Mouse (Mus musculus) heart, embryonic 12.5 days (tissue): Measurements from ENCODE around the gene Ank2. TPM values are rescaled to one million over a fixed set of nuclear protein-coding genes. Genes with fewer than 3 reads are reported as not detected.

Experiments
- ATAC-seq: fragments of 200-750 bp; cut with Nextera tagmentation; 2 replicates; pipeline ENCODE4 v1.8.0; 2017; ENCODE audit warnings: moderate TSS enrichment, moderate library complexity; ENCODE audit not compliant: insufficient number of reproducible peaks, low FRiP score
- H3K27ac ChIP-seq: fragments of 300-500 bp; sonication (generic); 2 replicates; pipeline ENCODE4 v1.5.1; 2016; ENCODE audit warnings: mild to moderate bottlenecking, moderate library complexity; ENCODE audit not compliant: poor library complexity, severe bottlenecking
- H3K27me3 ChIP-seq: fragments of 300-500 bp; sonication (generic); replicated peaks from 2 replicates; pipeline ENCODE4 v1.6.1; 2016; ENCODE audit warnings: mild to moderate bottlenecking, moderate library complexity
- H3K36me3 ChIP-seq: fragments of 300-500 bp; sonication (generic); 2 replicates; pipeline ENCODE4 v1.6.1; 2016; ENCODE audit warnings: mild to moderate bottlenecking, moderate library complexity
- H3K4me1 ChIP-seq: fragments of 300-500 bp; sonication (generic); replicated peaks from 2 replicates; pipeline ENCODE4 v1.6.1; 2016; ENCODE audit warnings: mild to moderate bottlenecking
- H3K4me2 ChIP-seq: fragments of 300-500 bp; sonication (generic); 2 replicates; pipeline ENCODE4 v1.6.1; 2016; ENCODE audit warnings: mild to moderate bottlenecking, moderate library complexity
- H3K4me3 ChIP-seq: fragments of 300-500 bp; sonication (generic); 2 replicates; pipeline ENCODE4 v1.5.1; 2016; ENCODE audit warnings: mild to moderate bottlenecking
- H3K9ac ChIP-seq: fragments of 300-500 bp; sonication (generic); 2 replicates; pipeline ENCODE4 v1.6.1; 2016; ENCODE audit warnings: mild to moderate bottlenecking, moderate library complexity
- H3K9me3 ChIP-seq: fragments of 300-500 bp; sonication (generic); replicated peaks from 2 replicates; pipeline ENCODE4 v1.6.1; 2016; ENCODE audit warnings: mild to moderate bottlenecking, moderate library complexity
- WGBS: fragments of 180-500 bp; shearing (Covaris S2); methylation state at CpG from one replicate; pipeline ENCODE4 v1.1.7; 2016; 5-methylcytosine and 5-hydroxymethylcytosine counted together
- polyA plus RNA-seq: library from polyadenylated mRNA; unstranded; fragments of >200 nt; fragmentation: Nextera tagmentation; extraction: Ambion mirVana; gene quantifications from 2 replicates; pipeline ENCODE4 v1.2.1, GENCODE M21; 2016

The Ank2 gene
- polyA plus RNA-seq, 1 experiment from 2014 or later: 42.5 TPM

GRCm38 (mm10) chr3:127258466-127259075, 240.6 kb downstream of the Ank2 start:
- Histone ChIP-seq H3K27ac (no peak overlapping the region), H3K9me3 (no peaks in the 10 kb centered on the region), H3K9ac (peak overlapping the region; percentile 41; the same call in 1 of the 2 replicates), H3K4me3 (peak overlapping the region; percentile 28), H3K27me3 (no peaks in the 10 kb centered on the region), H3K4me2 (peak overlapping the region; percentile 56), H3K4me1 (peaks cover 10% of the 10 kb centered on the region), H3K36me3 (no peaks in the 10 kb centered on the region)
- WGBS: 39% methylated on average over 15 of the region's 15 CpGs
- no peak for ATAC-seq

DNA sequence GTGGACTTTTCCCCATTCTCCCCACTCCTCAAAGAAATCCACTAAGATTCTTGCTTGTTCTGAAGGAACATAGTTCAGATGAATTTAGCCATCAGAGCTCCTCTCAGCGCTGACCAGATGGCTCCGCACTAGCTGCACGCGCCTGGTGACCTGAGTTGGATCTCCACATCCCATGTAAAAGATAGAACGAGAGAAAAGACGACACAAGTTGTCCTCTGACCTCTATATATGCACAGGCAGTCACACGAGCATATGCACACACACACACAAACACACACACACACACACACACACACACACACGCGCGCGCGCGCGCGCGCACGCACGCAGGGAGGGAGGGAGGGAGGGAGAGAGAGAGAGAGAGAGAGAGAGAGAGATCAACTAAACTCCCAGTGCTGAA, 241.2 kb downstream of the Ank2 start:
- peak overlapping the region; percentile 56 for H3K4me3 ChIP-seq
- ATAC-seq: peak; percentile 67
- no peaks in the 10 kb centered on the region for H3K9me3 ChIP-seq
- H3K27ac ChIP-seq: peak overlapping the region; percentile 66
- H3K4me1 ChIP-seq: peaks cover 10% of the 10 kb centered on the region
- WGBS: 0% methylated on average over 18 of the region's 18 CpGs
- no peaks in the 10 kb centered on the region for H3K36me3 ChIP-seq
- H3K9ac ChIP-seq: peak overlapping the region; percentile 63
- H3K27me3 ChIP-seq: no peaks in the 10 kb centered on the region
- H3K4me2 ChIP-seq: peak overlapping the region; percentile 67

- 0% methylated on average over 13 of the region's 13 CpGs for WGBS
- H3K4me1 ChIP-seq: peaks cover 10% of the 10 kb centered on the region
- peak overlapping the region; percentile 56 for H3K4me3 ChIP-seq
- H3K9ac ChIP-seq: peak overlapping the region; percentile 63
- H3K27me3 ChIP-seq: no peaks in the 10 kb centered on the region
- H3K4me2 ChIP-seq: peak overlapping the region; percentile 67
- no peaks in the 10 kb centered on the region for H3K9me3 ChIP-seq
- ATAC-seq: peak; percentile 89
- H3K27ac ChIP-seq: peak overlapping the region; percentile 66
- no peaks in the 10 kb centered on the region for H3K36me3 ChIP-seq
Observed at GRCm38 (mm10) chr3:127257279-127257925, 241.7 kb downstream of the Ank2 start.

- Histone ChIP-seq H3K27me3 (no peaks in the 10 kb centered on the region), H3K27ac (no peak overlapping the region), H3K9me3 (no peaks in the 10 kb centered on the region), H3K9ac (no peak overlapping the region), H3K36me3 (no peaks in the 10 kb centered on the region), H3K4me3 (no peak overlapping the region), H3K4me2 (no peak overlapping the region), H3K4me1 (peaks cover 10% of the 10 kb centered on the region)
- WGBS: 81% methylated on average over 2 of the region's 2 CpGs
- ATAC-seq: no peak
Observed at GRCm38 (mm10) chr3:127256681-127257080, 242.5 kb downstream of the Ank2 start.

GRCm38 (mm10) chr3:127250930-127251329, 248.2 kb downstream of the Ank2 start:
- Histone ChIP-seq H3K4me3 (no peak overlapping the region), H3K9ac (no peak overlapping the region), H3K36me3 (no peaks in the 10 kb centered on the region), H3K4me1 (0 out of 2 replicates have a peak, but pooled peaks cover 6% of the 10 kb centered on the region), H3K27ac (no peak overlapping the region), H3K4me2 (no peak overlapping the region), H3K27me3 (no peaks in the 10 kb centered on the region), H3K9me3 (no peaks in the 10 kb centered on the region)
- 45% methylated on average over 5 of the region's 5 CpGs for WGBS
- no peak for ATAC-seq

GRCm38 (mm10) chr3:127248611-127249010, 250.5 kb downstream of the Ank2 start:
- no peak for ATAC-seq
- H3K9ac ChIP-seq: no peak overlapping the region
- H3K36me3 ChIP-seq: no peaks in the 10 kb centered on the region

DNA sequence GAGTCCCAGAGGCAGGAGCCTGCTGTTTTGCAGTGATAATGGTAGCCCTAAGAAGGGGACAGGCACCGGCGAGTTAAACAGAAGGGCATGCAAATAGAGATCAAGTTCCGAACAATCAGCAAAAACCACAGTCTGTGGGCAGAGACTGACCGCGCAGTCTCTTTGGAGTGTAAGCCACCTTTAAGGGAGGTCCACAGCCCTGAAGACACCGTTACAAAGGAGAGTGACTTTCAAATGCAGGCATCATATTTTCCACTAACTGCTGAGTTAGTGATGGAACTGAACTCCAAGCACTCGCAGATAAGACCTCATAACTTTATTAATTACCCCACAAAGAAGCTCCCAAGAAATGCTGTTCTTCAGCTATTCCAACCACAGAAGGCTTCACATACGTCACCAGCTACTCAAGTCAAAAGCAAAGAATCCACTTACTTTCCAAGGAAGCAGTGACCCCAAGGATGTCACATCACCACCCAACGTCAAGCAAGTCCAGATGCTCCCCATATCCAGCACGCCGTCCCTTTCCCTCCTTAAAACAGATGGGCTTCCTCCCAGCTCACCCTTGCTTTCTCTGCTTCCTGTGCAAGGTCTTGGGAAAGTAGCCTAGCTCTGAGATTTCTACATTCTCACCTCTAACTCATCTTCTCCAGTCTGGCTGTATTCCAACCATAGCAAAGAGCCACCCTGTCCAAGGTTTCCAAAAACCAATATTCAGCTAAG, 252.0 kb downstream of the Ank2 start:
- no peak for ATAC-seq
- Histone ChIP-seq H3K9me3 (no peaks in the 10 kb centered on the region), H3K36me3 (no peaks in the 10 kb centered on the region), H3K27ac (no peak overlapping the region), H3K4me2 (no peak overlapping the region), H3K27me3 (no peaks in the 10 kb centered on the region), H3K4me1 (peaks cover 15% of the 10 kb centered on the region; the same call in 1 of the 2 replicates), H3K9ac (no peak overlapping the region), H3K4me3 (no peak overlapping the region)
- WGBS: 61% methylated on average over 11 of the region's 11 CpGs

More at GRCm38 (mm10) chr3:127248611-127249010, 250.5 kb downstream of the Ank2 start:
- H3K27me3 ChIP-seq: no peaks in the 10 kb centered on the region
- H3K27ac ChIP-seq: no peak overlapping the region
- H3K4me1 ChIP-seq: peaks cover 10% of the 10 kb centered on the region; the same call in 1 of the 2 replicates
- no peak overlapping the region for H3K4me3 ChIP-seq
- no peaks in the 10 kb centered on the region for H3K9me3 ChIP-seq
- no peak overlapping the region for H3K4me2 ChIP-seq

- Histone ChIP-seq H3K4me1 (peaks cover 12% of the 10 kb centered on the region; the same call in 1 of the 2 replicates), H3K4me3 (no peak overlapping the region), H3K9me3 (no peaks in the 10 kb centered on the region), H3K27me3 (no peaks in the 10 kb centered on the region), H3K36me3 (no peaks in the 10 kb centered on the region), H3K9ac (no peak overlapping the region), H3K4me2 (no peak overlapping the region), H3K27ac (no peak overlapping the region)
- no peak for ATAC-seq
- WGBS: 43% methylated on average over 10 of the region's 10 CpGs
Observed at GRCm38 (mm10) chr3:127243928-127244642, 255.1 kb downstream of the Ank2 start.

GRCm38 (mm10) chr3:127242234-127242810, 256.8 kb downstream of the Ank2 start:
- Histone ChIP-seq H3K9ac (no peak overlapping the region), H3K9me3 (no peaks in the 10 kb centered on the region), H3K4me1 (peaks cover 12% of the 10 kb centered on the region; the same call in 1 of the 2 replicates), H3K4me2 (no peak overlapping the region), H3K27ac (no peak overlapping the region), H3K27me3 (no peaks in the 10 kb centered on the region), H3K4me3 (no peak overlapping the region), H3K36me3 (no peaks in the 10 kb centered on the region)
- 83% methylated on average over 11 of the region's 11 CpGs for WGBS
- ATAC-seq: no peak

DNA sequence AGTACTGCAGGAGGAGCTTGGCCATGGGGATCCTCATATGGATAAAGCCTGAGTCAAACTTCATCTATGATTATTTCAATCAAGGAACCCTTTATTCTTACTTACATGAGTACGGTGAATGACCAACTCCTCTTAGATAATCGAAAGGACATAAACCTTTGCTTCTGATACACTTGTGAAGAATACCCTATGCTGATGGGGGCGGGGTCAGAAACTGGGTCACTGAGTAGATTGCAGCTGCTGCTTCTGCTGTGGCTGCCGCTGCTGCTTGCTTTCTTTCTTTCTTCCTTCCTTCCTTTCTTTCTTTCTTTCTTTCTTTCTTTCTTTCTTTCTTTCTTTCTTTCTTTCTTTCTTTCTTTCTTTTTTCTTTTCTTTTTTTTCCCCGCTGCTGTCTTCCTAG, 263.9 kb downstream of the Ank2 start:
- no peak overlapping the region for H3K4me3 ChIP-seq
- ATAC-seq: no peak
- H3K9ac ChIP-seq: no peak overlapping the region
- no peaks in the 10 kb centered on the region for H3K36me3 ChIP-seq
- H3K27me3 ChIP-seq: no peaks in the 10 kb centered on the region
- H3K9me3 ChIP-seq: no peaks in the 10 kb centered on the region
- no peak overlapping the region for H3K27ac ChIP-seq
- no peak overlapping the region for H3K4me2 ChIP-seq
- no peaks in the 10 kb centered on the region for H3K4me1 ChIP-seq
- WGBS: 79% methylated on average over 5 of the region's 5 CpGs
